Mouse (Mus musculus): Measurements from ENCODE around the gene Lcn2. TPM values are rescaled to one million over a fixed set of nuclear protein-coding genes. Genes with fewer than 3 reads are reported as not detected.

Gene Lcn2
- 0.19 and 0.32 TPM in 2 replicates for polyA plus RNA-seq (2012)

DNA sequence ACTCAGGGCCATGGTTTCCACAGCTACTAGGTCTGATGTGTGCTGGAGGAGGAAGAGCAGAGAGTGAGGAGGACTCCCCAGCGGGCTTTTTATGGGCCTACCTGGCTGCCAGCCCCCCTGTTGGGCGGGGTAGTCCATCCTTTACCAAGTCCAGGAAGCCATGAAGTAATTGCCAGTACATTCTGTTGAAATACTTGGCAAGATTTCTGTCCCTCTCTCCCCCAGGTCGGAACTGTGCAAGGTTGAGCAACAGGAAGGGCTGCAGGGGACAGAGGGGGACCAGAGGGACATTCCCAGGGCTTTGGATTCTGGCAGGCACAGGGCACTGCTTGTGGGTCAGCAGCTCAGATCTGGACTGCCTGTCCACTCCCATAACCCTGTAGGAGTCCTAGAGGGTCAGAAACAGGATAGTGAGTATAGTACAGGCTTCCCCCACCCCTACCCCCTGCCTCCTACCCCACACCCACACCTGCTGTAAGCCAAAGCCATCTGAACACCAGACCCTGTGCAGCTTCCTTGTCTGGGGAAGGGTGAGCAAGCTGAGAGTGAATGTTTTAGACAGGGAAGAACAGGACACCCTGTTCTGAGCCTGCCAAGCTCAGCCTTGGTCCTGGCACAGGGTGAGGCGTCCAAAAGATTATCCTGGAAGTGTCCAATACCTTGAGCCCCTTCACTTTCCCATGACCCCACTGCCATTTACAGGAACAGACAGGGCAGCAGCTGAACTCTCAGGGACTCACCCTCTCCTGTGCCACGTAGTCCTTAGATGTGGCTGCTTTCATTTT, at the start of gene Lcn2:
Gene Lcn2 (minus strand): TSS at position 547 of the 785 bp plus-strand sequence.
- no peak within 1 kb of the TSS for H3K4me3 ChIP-seq (replicated peaks)
- no peaks in the 10 kb centered on the region for H3K9me3 ChIP-seq (ENCODE audit: control insufficient read depth, low read length)
- TF ChIP-seq TAL1 (IDR thresholded peaks at IDR 0.05; ENCODE audit: low read length) (no peak), GATA1 (IDR thresholded peaks at IDR 0.05; ENCODE audit: low read length) (no peak)
- H3K4me1 ChIP-seq (ENCODE audit: control insufficient read depth): peaks cover 6% of the 10 kb centered on the region
- H3K36me3 ChIP-seq (ENCODE audit: control insufficient read depth): no peaks in the 10 kb centered on the region
- peaks cover 16% of the 10 kb centered on the region for H3K27me3 ChIP-seq (ENCODE audit: control insufficient read depth)

GRCm38 (mm10) chr2:32437612-32438166, 49.6 kb upstream of the Lcn2 start:
- peaks cover 6% of the 10 kb centered on the region for H3K4me1 ChIP-seq (ENCODE audit: control insufficient read depth)
- H3K27me3 ChIP-seq (ENCODE audit: control insufficient read depth): no peaks in the 10 kb centered on the region
- TF ChIP-seq GATA1 (IDR thresholded peaks at IDR 0.05; ENCODE audit: low read length) (no peak), TAL1 (IDR thresholded peaks at IDR 0.05; ENCODE audit: low read length) (no peak)
- no peak overlapping the region for H3K4me3 ChIP-seq (replicated peaks)
- no peaks in the 10 kb centered on the region for H3K9me3 ChIP-seq (ENCODE audit: control insufficient read depth, low read length)
- H3K36me3 ChIP-seq (ENCODE audit: control insufficient read depth): peaks cover 2% of the 10 kb centered on the region

DNA sequence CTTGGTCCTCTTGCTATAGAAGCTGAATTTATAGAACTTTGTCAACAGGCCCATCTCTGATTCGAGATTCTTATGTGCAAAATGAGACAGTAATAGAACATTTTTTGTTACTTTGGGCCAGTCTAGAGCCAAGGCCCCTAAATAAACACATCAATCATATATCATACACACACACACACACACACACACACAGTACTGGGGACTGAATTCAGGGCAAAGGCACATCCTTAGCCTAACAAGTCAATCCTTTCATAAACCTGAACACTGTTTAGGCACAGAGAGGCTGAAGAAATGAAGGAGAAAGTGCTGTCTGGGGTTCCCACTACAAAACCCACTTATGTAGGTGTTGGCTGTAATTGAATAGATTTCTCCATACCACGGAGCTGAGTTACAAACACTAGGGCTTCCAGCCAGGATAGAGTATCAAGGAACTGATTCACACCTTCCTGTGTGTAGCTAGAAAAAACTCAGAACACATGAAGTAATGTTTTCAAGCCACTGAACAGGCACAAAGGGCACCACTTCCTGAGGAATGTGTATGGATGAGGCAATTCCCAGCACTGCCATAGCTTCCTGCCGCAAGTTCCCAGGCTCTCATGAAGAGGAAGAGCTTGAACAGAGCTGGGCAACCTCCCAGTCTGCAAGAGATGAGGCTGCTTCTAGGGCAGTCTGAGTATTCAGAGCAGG, 48.8 kb upstream of the Lcn2 start:
- H3K4me1 ChIP-seq (ENCODE audit: control insufficient read depth): peaks cover 6% of the 10 kb centered on the region
- H3K9me3 ChIP-seq (ENCODE audit: control insufficient read depth, low read length): no peaks in the 10 kb centered on the region
- no peaks in the 10 kb centered on the region for H3K27me3 ChIP-seq (ENCODE audit: control insufficient read depth)
- H3K4me3 ChIP-seq (replicated peaks): no peak overlapping the region
- H3K36me3 ChIP-seq (ENCODE audit: control insufficient read depth): peaks cover 2% of the 10 kb centered on the region
- TF ChIP-seq TAL1 (IDR thresholded peaks at IDR 0.05; ENCODE audit: low read length): no peak
- no peak for TF ChIP-seq GATA1 (IDR thresholded peaks at IDR 0.05; ENCODE audit: low read length)

DNA sequence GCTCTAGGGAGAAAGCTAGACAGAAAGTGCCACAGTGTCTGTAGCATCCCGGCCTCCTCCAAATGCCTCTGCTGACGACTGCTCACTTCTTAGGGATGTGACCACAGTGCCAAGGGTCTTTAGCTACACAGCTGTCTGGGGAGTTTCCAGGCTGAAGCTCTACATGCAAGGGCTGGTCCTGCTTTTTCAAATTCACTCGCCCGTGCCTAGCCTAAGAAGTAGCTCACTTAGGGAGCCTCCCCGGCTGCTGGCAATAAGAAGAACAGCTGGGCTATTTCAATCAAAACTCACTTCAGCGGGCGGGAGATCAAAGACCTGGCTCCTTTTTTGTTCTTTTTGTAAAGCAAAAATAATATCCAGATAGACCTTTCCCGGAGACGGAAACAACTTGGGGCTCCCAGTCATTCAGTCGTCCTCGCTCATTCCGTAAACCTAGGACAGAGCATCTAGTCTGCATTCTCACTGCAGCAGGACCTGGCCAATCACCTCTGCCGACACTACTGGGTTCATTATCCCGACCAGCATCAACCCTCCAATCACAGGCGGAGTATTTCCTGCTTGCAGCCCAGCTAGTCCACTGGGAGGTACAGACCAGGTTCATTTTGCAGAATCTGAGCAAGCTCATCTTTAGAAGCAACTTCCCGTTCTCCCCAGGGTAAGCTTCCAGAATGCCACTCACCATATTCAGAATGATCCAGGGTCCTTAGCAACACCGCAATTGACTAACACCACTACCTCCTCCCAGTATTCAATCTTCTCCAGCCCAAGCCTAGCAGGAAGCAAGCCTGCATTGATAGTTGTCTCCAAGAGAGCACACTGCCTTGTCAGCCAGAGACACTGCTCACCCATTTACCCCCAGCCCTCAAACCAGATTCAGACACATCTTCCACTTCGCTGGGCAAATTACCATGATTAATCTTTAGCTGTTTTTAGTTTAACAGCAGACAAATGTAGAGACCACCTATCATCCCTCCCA, 42.9 kb upstream of the Lcn2 start:
- Histone ChIP-seq H3K36me3 (ENCODE audit: control insufficient read depth) (no peaks in the 10 kb centered on the region), H3K9me3 (ENCODE audit: control insufficient read depth, low read length) (no peaks in the 10 kb centered on the region), H3K4me1 (ENCODE audit: control insufficient read depth) (peaks cover 30% of the 10 kb centered on the region), H3K27me3 (ENCODE audit: control insufficient read depth) (no peaks in the 10 kb centered on the region), H3K4me3 (replicated peaks) (no peak overlapping the region)
- TF ChIP-seq GATA1 (IDR thresholded peaks at IDR 0.05; ENCODE audit: low read length) (no peak), TAL1 (IDR thresholded peaks at IDR 0.05; ENCODE audit: low read length) (no peak)

- Histone ChIP-seq H3K4me3 (replicated peaks) (no peak overlapping the region), H3K36me3 (ENCODE audit: control insufficient read depth) (no peaks in the 10 kb centered on the region), H3K27me3 (ENCODE audit: control insufficient read depth) (no peaks in the 10 kb centered on the region), H3K9me3 (ENCODE audit: control insufficient read depth, low read length) (no peaks in the 10 kb centered on the region), H3K4me1 (ENCODE audit: control insufficient read depth) (peaks cover 42% of the 10 kb centered on the region)
- TF ChIP-seq GATA1 (IDR thresholded peaks at IDR 0.05; ENCODE audit: low read length) (no peak), TAL1 (IDR thresholded peaks at IDR 0.05; ENCODE audit: low read length) (no peak)
Measured at GRCm38 (mm10) chr2:32429215-32429891, 41.3 kb upstream of the Lcn2 start.

GRCm38 (mm10) chr2:32428262-32428722, 40.2 kb upstream of the Lcn2 start:
- no peaks in the 10 kb centered on the region for H3K9me3 ChIP-seq (ENCODE audit: control insufficient read depth, low read length)
- no peak overlapping the region for H3K4me3 ChIP-seq (replicated peaks)
- H3K27me3 ChIP-seq (ENCODE audit: control insufficient read depth): no peaks in the 10 kb centered on the region
- H3K4me1 ChIP-seq (ENCODE audit: control insufficient read depth): peaks cover 49% of the 10 kb centered on the region
- H3K36me3 ChIP-seq (ENCODE audit: control insufficient read depth): no peaks in the 10 kb centered on the region
- TF ChIP-seq GATA1 (IDR thresholded peaks at IDR 0.05; ENCODE audit: low read length): no peak
- no peak for TF ChIP-seq TAL1 (IDR thresholded peaks at IDR 0.05; ENCODE audit: low read length)

DNA sequence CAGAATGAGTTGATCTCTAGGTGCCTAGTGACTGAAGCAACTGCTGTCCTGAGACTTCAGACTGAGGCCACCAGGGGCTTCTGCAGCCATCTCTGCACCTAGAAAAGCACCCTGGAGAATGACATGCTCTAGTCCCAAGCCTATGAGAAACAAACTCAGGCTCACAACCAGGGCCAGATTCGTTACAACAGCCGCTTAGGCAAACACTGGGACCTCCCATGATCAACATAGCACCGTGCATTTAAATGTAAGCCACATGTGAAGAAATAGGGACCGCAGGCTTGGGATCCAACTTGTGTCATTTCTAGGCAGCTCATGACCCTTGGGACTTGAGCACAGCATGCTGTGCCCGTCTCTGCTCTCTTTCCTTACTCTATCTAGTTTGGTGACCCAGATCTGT, 39.7 kb upstream of the Lcn2 start:
- Histone ChIP-seq H3K4me3 (replicated peaks) (no peak overlapping the region), H3K4me1 (ENCODE audit: control insufficient read depth) (peaks cover 55% of the 10 kb centered on the region), H3K9me3 (ENCODE audit: control insufficient read depth, low read length) (no peaks in the 10 kb centered on the region), H3K36me3 (ENCODE audit: control insufficient read depth) (no peaks in the 10 kb centered on the region), H3K27me3 (ENCODE audit: control insufficient read depth) (no peaks in the 10 kb centered on the region)
- no peak for TF ChIP-seq GATA1 (IDR thresholded peaks at IDR 0.05; ENCODE audit: low read length)
- TF ChIP-seq TAL1 (IDR thresholded peaks at IDR 0.05; ENCODE audit: low read length): no peak

DNA sequence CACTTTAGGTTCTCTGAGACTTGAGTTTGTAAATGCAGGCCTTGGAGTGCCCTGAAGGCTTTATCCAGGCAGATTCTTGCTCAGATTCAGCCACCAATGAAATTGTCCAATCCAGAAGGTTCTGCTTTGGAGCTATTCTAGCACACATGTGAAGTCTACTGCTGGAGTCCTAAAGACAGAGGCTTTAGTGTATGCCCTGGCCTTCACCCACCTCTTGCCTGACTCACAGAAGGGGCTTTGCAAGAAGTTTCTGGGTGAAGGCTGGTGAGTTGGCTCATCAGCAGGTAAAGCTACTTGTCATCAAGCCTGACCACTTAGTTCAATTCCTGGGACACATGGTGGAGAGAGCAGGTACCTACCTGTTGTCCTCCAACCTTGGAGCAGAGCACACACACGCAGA, 38.1 kb upstream of the Lcn2 start:
- peaks cover 59% of the 10 kb centered on the region for H3K4me1 ChIP-seq (ENCODE audit: control insufficient read depth)
- H3K36me3 ChIP-seq (ENCODE audit: control insufficient read depth): peaks cover 1% of the 10 kb centered on the region
- no peak for TF ChIP-seq GATA1 (IDR thresholded peaks at IDR 0.05; ENCODE audit: low read length)
- TF ChIP-seq TAL1 (IDR thresholded peaks at IDR 0.05; ENCODE audit: low read length): no peak
- H3K9me3 ChIP-seq (ENCODE audit: control insufficient read depth, low read length): no peaks in the 10 kb centered on the region
- H3K27me3 ChIP-seq (ENCODE audit: control insufficient read depth): no peaks in the 10 kb centered on the region
- no peak overlapping the region for H3K4me3 ChIP-seq (replicated peaks)
